Mouse (Mus musculus) adrenal gland, postnatal 4 days (tissue): ENCODE measurements around the gene Tm4sf5. TPM values are rescaled to one million over a fixed set of nuclear protein-coding genes. Genes with fewer than 3 reads are reported as not detected.
A peak's percentile ranks its signal among the peaks of the same experiment; 100 is the strongest.
"Not testable (repeated sequence)": the region's sequence is repeated elsewhere in the genome, so short reads cannot be mapped to it uniquely, and the experiment has no call there.

Source experiments
- DNase-seq, 2 experiments: peaks; one replicate each; pipeline ENCODE4 v3.0.0; 2021 to 2022; ENCODE audit warnings: low spot score in 2 of 2, mixed read lengths in 2 of 2
- total RNA-seq, 2 experiments: library from RNA; stranded (reverse); gene quantifications; 2 replicates each; pipeline ENCODE4 v1.2.3; 2021

The Tm4sf5 gene
- total RNA-seq, 2 experiments from 2014 or later: 1.3 TPM

DNA sequence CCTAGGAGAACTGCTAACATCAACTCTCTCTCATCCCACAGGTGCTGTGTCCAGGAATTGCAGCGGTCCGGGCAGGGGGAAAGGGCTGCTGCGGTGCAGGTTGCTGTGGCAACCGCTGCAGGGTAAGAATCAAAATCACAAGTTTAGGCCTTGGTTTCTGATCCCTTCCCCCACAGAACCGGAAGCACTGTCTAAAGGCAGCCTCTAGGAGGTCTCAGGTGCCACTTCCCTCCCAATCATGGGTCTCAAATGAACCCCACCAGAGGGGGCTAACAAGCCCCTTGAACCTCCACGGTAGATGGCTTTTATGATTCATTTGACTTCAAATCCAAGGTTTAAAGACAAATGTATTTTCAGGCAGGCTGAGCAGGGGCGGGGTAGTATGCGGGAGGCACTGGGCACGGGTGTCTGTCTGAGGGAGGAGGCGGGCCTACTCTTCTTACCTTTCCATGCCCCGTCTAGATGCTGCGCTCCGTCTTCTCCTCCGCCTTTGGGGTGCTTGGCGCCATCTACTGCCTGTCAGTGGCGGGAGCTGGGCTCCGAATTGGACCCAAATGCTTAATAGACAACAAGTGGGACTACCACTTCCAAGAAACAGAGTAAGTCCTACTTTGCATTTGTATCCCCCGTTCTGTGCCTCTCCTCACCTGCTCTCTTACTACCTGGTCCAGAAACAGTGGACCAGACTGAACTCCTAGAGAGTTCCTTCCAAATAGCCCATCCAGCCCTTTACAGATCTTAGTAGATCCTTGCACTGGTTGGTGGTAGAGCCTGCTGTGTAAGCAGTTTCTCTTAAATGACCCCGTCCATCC lies 4.9 kb downstream of the Tm4sf5 start:
- no peak for DNase-seq

DNA sequence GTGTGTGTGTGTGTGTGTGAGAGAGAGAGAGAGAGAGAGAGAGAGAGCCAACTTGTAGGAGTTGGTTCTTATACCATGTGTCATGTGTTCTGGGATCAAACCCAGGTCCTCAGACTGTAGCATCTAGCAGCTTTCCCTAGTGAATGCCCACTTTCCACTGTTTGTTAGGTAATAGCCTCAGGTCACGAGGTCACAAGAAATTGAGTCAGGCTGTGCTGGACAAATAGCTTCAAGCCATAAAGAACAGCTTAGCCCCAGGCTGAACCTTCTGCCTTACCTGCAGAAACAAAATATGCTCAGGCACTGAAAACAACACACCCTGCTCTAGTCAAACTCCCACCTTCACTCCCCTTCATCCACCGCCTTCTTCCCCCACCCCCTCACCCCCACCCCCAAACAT lies 6.2 kb downstream of the Tm4sf5 start:
- no peak for DNase-seq

DNA sequence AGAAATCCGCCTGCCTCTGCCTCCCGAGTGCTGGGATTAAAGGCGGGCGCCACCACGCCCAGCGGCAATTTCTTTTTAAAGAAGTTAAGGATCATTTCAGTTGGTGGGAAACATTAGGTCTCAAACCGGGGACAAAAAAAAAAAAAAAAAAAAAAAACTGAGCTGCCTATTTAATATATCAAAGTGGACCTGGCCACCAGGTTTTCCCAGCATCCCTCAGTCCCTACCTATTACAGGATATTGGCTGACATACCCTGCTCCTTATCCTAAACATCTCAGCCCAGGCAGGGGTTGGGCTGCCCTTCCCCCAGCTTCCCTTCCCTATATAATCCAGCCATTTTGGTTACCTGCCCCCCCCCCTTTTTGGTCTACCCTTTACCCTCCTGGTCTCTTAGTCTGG lies 6.8 kb downstream of the Tm4sf5 start:
- DNase-seq: no peak

DNA sequence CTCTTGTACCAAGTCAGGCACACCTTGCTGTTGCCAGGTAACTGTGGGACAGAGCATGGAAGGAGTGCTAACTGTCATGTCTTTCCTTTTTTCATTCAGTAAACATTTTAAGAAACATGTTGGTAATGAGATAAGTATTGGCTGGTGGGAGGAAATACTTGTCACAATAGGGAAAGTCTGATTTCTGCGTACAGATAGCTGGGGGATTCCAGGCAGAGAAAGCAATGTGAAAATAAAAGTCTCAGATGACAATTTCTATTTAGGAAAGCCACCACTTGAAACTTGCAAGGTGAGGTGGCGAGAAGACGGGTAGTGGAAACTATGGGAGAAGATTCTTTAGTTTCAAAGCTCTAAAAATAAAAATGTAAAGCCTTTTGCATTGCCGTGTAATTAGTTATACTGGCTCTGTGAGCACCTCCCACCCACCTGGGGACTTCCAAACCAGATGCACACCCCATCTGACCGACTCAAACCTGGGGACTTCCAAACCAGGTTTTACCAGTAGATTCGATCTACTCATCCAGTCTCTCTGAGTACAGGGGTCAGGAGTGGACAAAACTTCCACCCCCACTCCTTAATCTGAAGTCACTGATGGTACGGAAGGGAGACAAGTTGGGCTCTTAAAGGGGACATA lies 7.8 kb downstream of the Tm4sf5 start:
- DNase-seq: no peak

DNA sequence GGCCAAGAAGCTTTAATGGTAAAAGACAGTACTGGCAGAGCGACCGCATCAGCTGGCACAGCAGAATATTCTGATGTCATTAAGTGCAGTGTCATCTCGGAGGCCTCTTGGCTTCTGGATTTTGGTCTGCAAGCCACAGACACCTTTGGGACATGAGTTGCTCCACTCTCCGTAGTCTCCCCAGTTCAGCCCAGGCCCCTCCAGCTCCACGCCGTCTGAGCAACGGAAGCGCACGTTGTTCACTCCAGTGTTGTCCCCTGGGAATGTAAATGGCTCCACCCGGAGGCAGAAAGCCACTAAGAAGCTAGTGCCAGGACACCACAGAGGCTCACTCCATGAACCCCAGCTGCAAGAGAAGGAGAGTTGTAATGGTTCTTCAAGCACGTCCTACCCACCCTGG lies 8.5 kb downstream of the Tm4sf5 start:
- DNase-seq: no peak

DNA sequence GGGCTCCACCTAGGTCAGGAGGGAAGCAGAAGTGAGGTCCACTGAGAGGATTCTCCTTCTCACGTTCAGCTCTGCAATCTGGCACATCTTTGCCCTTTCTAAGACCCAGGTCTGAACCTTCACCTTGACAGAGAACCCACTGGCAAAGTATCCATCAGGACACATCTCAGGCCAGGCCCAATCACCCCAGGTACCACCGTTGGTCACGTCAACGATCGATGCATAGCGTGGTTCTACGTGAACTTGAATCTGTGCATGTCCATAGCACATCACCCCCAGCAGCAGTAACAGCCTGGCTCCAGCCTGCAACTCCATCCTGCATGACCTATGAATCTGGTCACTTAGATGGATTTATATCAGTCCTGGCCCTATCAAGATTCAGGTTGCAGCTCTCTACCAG lies 9.2 kb downstream of the Tm4sf5 start, which contains the start of gene Vmo1:
Gene Vmo1, minus strand, starts transcription at position 329 of the 400 bp plus-strand sequence.
- DNase-seq: no peak

DNA sequence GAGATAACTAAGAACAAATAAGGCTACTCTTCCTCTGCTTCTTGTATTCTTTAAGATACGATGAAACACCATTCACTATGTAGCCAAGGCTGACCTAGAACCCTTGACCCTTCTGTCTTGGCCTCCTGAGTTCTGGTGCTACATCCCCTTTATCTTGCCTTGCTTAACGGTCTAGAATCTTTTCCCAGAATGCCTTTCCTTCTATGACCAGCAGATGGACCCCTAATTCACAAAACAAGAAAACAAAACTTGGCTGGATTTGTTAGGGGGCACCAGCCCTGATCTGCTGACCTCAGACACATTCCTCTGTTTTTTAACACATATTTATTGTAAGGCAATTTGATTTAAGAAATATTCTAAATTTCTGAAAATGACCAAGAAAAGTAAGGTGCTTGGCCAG lies 11.3 kb downstream of the Tm4sf5 start:
- no peak for DNase-seq

DNA sequence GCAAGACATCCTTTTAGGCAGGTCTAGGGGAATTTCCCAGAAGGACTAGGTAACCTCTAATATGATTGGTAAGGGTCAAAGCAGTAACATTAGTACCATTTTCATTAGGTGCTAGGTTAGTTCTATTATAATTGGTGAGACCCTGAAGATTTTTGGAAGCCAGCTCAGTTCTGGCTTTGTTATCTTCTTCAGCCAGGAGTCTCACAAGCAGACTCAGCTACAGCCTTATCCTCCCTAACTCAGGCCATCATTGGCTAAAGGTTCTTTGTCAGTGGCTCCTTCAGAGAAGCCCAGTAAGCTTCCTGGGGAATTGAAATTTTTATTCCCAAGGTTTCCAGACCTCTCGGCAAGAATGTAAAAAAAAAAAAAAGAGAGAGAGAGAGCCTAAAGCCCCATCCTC lies 13.4 kb downstream of the Tm4sf5 start:
- no peak for DNase-seq

DNA sequence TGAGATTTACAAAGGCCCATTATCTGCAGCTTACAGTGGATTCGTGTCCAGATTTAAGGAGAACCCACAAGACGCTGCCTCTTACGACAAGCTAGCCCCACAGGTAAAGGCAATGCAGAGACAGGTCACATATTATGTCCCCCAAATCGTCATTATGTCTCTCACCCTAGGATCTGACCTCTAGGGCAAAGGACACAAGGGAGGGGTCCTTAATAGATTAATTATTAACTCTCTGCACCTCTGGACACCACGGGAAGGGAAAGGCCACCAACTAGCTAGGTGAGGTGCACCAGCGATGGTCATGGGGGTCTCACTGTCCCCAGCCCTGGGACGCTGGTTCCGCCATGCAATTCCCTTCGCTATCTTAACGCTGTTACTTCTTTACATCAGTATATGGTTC lies 13.9 kb downstream of the Tm4sf5 start, which contains the start of gene Gltpd2:
Gene Gltpd2, plus strand, starts transcription at position 274 of the 400 bp plus-strand sequence.
- DNase-seq: no peak

DNA sequence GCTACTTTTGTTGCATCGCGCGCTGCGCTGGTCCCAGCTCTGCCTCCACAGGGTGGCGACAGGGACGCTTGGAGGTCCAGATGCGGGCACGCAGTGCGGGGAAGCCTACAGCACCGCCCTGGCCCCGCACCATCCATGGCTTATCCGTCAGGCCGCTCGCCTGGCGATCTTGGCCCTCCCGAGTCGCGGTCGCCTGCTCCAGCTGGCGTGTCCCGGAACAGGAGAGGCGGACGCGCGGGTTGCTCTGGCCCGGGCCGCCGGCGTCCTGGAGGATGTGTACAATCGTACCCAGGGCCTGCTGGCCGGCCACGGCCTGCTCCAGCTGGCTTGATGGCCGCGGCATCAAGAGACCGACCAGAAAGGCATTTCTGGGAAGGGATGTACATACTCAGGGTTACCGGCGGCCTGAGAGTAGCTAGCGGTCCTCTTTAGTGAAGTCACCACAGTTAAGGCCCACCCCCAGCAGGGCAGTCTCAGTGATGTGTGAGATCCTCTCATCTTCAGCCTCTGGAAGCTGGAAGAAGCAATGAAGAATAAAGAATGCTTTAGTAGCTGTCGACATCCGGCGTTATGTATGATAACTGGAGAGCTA lies 15.2 kb downstream of the Tm4sf5 start:
- DNase-seq: peak in 1 of 2 experiments; percentile 28

DNA sequence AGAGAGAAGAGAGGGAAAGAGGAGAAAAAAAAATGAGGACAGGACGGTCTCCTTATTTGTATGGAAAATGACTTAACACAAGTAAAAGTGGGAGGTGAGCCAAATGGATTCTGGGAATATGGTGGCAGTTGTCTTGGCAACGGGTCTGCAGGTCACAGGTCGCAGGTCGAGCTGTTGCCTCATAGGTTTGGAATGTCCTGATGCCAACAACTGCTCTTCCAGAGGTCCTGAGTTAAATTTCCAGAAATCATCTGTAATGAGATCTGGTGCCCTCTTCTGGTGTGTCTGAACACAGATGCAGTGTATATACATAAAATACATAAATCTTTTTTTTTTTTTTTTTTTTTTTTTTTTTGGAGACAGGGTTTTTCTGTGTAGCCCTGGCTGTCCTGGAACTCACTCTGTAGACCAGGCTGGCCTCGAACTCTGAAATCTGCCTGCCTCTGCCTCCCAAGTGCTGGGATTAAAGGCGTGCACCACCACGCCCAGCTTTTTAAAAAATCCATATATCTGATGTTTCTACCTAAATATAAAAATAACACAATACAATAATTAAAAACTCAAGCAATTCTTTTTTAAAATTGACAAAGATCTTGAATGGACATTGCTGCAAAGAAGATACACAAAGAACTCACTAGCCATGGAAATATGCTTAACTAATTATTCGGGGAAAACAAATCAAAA lies 18.4 kb downstream of the Tm4sf5 start:
- DNase-seq: not testable (repeated sequence)

DNA sequence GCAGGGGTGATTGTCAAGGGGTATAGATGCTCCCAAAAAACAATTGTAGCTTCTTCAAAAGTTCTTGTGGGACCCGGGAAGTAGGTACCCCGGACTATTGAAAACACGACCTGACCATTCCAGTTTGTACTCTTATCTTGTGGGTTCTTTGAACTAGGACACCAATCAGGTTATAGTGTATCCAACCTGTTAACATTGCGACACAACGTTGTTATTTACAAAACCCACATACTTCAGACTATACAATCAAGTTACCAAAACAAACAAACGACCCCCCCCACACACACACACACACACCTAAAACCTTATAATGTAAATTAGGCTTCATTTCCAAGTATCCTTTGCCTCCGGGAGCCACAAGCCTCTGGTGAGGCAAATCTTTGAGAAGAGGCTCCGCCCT lies 19.7 kb downstream of the Tm4sf5 start:
- no peak for DNase-seq

DNA sequence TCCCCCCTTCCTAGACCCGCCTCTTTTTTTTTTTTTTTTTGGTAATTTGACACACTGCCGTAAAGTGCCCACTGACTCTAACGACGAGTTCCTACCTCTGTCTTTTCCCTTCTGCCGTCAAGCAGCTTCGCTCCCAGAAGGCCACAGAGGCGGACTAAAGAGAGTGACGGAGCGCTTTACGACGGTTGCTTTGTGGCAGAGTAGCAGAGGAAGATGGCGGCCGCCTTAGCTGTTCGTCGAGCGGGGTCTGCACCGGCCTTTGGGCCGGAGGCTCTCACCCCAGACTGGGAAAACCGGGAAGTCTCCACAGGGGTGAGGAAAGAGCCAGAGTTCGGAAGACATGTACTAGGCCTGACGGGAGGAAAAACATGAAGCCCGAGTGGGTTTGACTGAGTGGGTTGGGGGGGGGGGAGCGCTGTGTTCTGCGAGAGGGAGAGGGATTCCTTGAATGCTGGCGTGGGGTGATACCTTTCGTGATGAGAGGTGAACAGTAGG lies 20.2 kb downstream of the Tm4sf5 start, which contains the start of gene Psmb6:
Gene Psmb6, plus strand, starts transcription at position 184 of the 495 bp plus-strand sequence.
- DNase-seq: peak; percentile 56 to 80

DNA sequence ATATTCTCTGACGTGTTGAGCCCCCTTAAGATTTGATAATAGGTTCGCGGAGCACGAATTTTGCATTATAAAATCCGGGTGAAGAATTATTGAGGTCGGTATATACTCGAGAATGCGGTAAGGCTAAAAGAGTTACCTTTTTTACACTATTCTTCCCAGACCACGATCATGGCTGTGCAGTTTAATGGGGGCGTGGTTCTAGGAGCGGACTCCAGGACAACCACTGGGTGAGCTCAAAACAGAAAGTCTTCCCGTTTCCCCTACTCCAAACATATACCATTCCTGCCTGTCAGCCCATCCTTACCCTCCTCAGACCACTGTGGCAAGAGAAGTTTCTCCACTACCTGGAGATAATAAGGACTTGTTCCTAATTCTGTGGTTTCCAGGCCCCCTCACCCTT lies 20.7 kb downstream of the Tm4sf5 start:
- DNase-seq: no peak

DNA sequence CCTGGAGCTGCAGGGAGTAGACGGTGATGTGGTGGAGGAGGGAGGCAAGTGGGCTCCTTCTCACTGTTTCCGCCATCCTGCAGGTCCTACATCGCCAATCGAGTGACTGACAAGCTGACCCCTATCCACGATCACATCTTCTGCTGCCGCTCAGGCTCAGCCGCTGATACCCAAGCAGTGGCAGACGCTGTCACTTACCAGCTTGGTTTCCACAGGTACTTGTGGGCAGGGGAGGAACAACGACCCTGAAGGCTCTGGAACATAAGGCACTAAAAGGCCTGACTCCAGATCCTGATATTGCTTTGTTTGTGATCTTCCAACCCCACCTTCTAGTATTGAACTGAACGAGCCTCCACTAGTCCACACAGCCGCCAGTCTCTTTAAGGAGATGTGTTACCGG lies 21.2 kb downstream of the Tm4sf5 start:
- DNase-seq: no peak

DNA sequence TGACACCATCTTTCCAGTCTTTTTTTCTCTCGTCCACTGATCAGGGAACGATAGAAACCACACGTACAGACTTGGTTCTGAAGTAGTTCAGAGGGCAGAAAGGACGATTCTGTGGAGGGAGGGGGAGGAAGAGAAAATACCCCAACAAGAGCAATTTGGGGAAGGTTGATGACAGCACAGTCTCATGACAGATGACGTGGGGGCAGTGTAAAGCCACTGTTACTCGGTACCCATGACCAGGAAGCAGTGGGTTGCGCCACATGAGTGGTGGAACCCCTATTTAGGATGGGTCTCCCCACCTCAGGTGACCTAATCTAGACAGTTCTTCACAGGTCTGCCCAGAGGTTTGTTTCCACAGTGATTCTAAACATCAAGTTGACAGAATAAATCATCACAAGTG lies 23.6 kb downstream of the Tm4sf5 start:
- no peak for DNase-seq

DNA sequence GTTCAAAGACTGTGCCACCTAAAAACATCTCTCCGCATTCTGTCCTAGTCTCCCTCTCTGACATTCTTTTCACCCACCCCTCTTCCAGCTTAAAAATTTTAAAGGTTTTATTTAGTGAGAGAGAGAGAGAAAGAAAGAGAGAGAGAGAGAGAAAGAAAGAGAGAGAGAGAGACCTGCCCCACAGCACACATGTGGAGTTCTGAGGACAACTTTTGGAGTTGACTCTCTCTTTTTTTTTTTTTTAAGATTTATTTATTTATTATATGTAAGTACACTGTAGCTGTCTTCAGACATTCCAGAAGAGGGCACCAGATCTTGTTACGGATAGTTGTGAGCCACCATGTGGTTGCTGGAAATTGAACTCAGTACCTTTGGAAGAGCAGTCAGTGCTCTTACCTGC lies 26.0 kb downstream of the Tm4sf5 start:
- DNase-seq: not testable (repeated sequence)

DNA sequence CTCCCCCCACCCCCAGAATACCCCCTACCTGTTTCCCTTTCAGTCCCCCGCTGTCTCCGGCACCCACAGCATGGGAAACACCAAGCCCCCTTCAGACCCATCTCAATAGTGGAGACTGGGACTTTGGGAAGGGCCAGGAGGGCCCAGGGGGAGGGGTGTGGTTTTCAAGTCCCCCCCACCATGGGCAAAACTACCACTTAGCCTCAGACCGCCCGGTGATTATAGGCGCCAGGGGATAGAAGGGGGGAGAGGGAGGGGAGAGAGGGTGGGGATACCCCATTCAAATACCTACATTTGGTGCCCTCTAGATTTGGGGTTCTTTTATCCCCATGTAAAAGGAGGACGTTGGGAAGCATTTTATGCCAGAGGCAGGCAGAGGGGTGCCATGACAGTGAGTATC lies 27.8 kb downstream of the Tm4sf5 start, which contains the start of gene Gm40193:
Gene Gm40193, minus strand, starts transcription at position 101 of the 400 bp plus-strand sequence.
- DNase-seq: no peak

DNA sequence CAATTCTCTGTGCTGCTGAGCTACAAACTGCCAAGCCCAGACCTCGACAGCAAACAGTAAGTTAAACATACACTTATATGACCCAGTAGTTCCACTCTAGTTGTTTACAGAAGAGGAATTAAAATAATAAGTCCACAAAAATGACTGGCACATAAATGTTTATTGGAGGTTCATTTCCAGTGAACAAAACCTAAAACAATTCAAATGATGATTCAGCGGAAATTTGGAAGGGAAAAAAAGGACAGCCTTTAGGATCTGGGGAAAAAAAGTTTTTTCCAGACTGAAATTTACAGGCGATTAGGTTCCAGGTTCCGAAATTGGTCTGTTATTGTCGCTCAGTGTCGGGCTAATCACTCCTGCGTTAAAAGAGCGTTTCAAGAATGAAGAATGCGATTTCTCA lies 34.4 kb downstream of the Tm4sf5 start:
- DNase-seq: no peak

DNA sequence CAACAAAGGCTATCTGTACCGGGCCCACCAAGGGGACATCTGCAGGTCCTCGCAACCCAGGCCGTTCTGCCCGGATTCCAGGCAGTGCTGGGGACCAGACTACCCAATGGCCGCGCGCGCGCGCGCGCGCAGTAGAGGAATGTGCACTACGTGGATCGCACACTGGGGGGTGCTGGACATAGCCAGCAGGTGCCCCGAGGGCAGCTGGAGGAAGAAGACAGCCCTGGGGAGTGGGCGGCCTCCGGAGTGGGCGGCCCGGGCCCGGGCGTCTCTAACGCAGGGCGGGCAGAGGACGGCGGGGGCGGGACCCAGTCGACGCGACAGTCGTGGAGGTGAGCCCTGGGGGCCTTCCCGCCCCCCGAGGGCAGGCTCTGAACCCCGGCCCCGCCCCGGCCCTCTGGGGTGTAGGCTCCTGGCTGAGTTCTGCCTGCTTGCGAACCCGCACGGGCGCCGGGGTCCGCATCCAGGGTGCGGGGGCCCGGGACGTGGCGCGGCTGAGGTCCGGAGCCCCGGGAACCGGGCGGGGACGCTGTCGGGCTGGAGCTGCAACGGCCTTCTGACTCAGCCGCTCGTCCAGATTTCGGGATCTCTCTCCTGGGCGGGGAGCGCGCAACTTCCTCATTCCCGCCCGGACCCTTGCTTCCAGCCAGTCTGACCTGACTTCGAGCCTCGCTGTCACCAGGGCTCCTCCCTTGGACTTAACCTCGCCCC lies 35.0 kb downstream of the Tm4sf5 start, which contains the start of gene Pld2:
Gene Pld2, plus strand, starts transcription at position 188 of the 711 bp plus-strand sequence.
- peak; percentile 71 to 80 for DNase-seq
